Mouse (Mus musculus) forebrain, embryonic 16.5 days (tissue): ENCODE data around the gene Gna14. TPM values are rescaled to one million over a fixed set of nuclear protein-coding genes. Genes with fewer than 3 reads are reported as not detected.
A peak's percentile ranks its signal among the peaks of the same experiment; 100 is the strongest.

Source experiments
- ATAC-seq: fragments of 200-750 bp; cut with Nextera tagmentation; 2 replicates; pipeline ENCODE4 v1.8.0; 2017; ENCODE audit warnings: mild to moderate bottlenecking, moderate library complexity
- H3K27ac ChIP-seq: fragments of 300-500 bp; sonication (generic); 2 replicates; pipeline ENCODE4 v1.5.1; 2014; ENCODE audit warnings: low read length, control low read depth
- H3K27me3 ChIP-seq: fragments of 300-500 bp; sonication (generic); replicated peaks from 2 replicates; pipeline ENCODE4 v1.6.1; 2014; ENCODE audit warnings: low read length; ENCODE audit not compliant: control insufficient read depth, insufficient read depth
- H3K36me3 ChIP-seq: fragments of 300-500 bp; sonication (generic); 2 replicates; pipeline ENCODE4 v1.6.1; 2014; ENCODE audit not compliant: control insufficient read depth, insufficient read depth
- H3K4me1 ChIP-seq: fragments of 300-500 bp; sonication (generic); replicated peaks from 2 replicates; pipeline ENCODE4 v1.6.1; 2014; ENCODE audit warnings: low read length; ENCODE audit not compliant: control insufficient read depth, insufficient read depth
- H3K4me2 ChIP-seq: fragments of 300-500 bp; sonication (generic); 2 replicates; pipeline ENCODE4 v1.6.1; 2014; ENCODE audit warnings: mild to moderate bottlenecking, low read length, control low read depth
- H3K4me3 ChIP-seq: fragments of 300-500 bp; sonication (generic); replicated peaks from 2 replicates; pipeline ENCODE4 v1.5.1; 2014; ENCODE audit warnings: mild to moderate bottlenecking, low read length, control low read depth
- H3K9ac ChIP-seq: fragments of 300-500 bp; sonication (generic); replicated peaks from 2 replicates; pipeline ENCODE4 v1.6.1; 2014; ENCODE audit warnings: low read depth, low read length, control low read depth
- H3K9me3 ChIP-seq: fragments of 300-500 bp; sonication (generic); 2 replicates; pipeline ENCODE4 v1.6.1; 2016; ENCODE audit warnings: low read length; ENCODE audit not compliant: control insufficient read depth
- WGBS: fragments of 180-500 bp; shearing (Covaris S2); extraction: QIAGEN DNeasy Blood & Tissue Kit; methylation state at CpG from one replicate; pipeline ENCODE4 v1.1.7; 2014; 5-methylcytosine and 5-hydroxymethylcytosine counted together
- polyA plus RNA-seq: library from polyadenylated mRNA; unstranded; fragments of >200 nt; fragmentation: Nextera tagmentation; extraction: Ambion mirVana; gene quantifications from 2 replicates; pipeline ENCODE4 v1.2.1, GENCODE M21; 2015

Gna14 gene
- 1.1 and 1.3 TPM in 2 replicates for polyA plus RNA-seq

GRCm38 (mm10) chr19:16435531-16436231 is at the start of gene Gna14:
TSS of gene Gna14 (plus strand) at chr19:16435762.
- Histone ChIP-seq H3K4me3 (peak within 1 kb of the TSS; percentile 47), H3K4me1 (peaks cover 22% of the 10 kb centered on the region), H3K27ac (no peak within 1 kb of the TSS), H3K9ac (peak within 1 kb of the TSS; percentile 56), H3K4me2 (peak within 1 kb of the TSS; percentile 77), H3K9me3 (no peaks in the 10 kb centered on the region), H3K36me3 (no peaks in the 10 kb centered on the region), H3K27me3 (peaks cover 13% of the 10 kb centered on the region)
- peak; percentile 62 for ATAC-seq
- WGBS = under 1% methylated on average over 27 of the region's 27 CpGs

GRCm38 (mm10) chr19:16386514-16386913 is 49.0 kb upstream of the Gna14 start:
- 26% methylated on average over 6 of the region's 6 CpGs for WGBS
- H3K36me3 ChIP-seq = 0 out of 2 replicates have a peak, but pooled peaks cover 2% of the 10 kb centered on the region
- H3K27me3 ChIP-seq = no peaks in the 10 kb centered on the region
- no peak overlapping the region for H3K4me3 ChIP-seq
- no peak overlapping the region for H3K27ac ChIP-seq
- H3K4me1 ChIP-seq = peaks cover 21% of the 10 kb centered on the region
- H3K4me2 ChIP-seq = no peak overlapping the region
- H3K9ac ChIP-seq = no peak overlapping the region
- no peaks in the 10 kb centered on the region for H3K9me3 ChIP-seq
- peak; percentile 21; the same call in 1 of the 2 replicates for ATAC-seq

GRCm38 (mm10) chr19:16390192-16390795 is 45.3 kb upstream of the Gna14 start:
- H3K4me2 ChIP-seq = no peak overlapping the region
- no peaks in the 10 kb centered on the region for H3K27me3 ChIP-seq
- 0 out of 2 replicates have a peak, but pooled peaks cover 2% of the 10 kb centered on the region for H3K36me3 ChIP-seq
- WGBS = 83% methylated on average over 6 of the region's 6 CpGs
- H3K9me3 ChIP-seq = no peaks in the 10 kb centered on the region
- no peak overlapping the region for H3K27ac ChIP-seq
- no peak overlapping the region for H3K4me3 ChIP-seq
- H3K4me1 ChIP-seq = peaks cover 13% of the 10 kb centered on the region
- no peak overlapping the region for H3K9ac ChIP-seq
- ATAC-seq = no peak

GRCm38 (mm10) chr19:16394381-16394780 is 41.2 kb upstream of the Gna14 start:
- Histone ChIP-seq H3K4me3 (no peak overlapping the region), H3K4me2 (no peak overlapping the region), H3K36me3 (no peaks in the 10 kb centered on the region), H3K27ac (no peak overlapping the region), H3K9ac (no peak overlapping the region), H3K9me3 (no peaks in the 10 kb centered on the region), H3K27me3 (no peaks in the 10 kb centered on the region), H3K4me1 (no peaks in the 10 kb centered on the region)
- no peak for ATAC-seq
- 92% methylated on average over 5 of the region's 5 CpGs for WGBS

GRCm38 (mm10) chr19:16403101-16403500 is 32.5 kb upstream of the Gna14 start:
- H3K4me1 ChIP-seq = no peaks in the 10 kb centered on the region
- H3K27me3 ChIP-seq = no peaks in the 10 kb centered on the region
- H3K9ac ChIP-seq = no peak overlapping the region
- H3K4me3 ChIP-seq = no peak overlapping the region
- no peaks in the 10 kb centered on the region for H3K9me3 ChIP-seq
- H3K4me2 ChIP-seq = no peak overlapping the region
- H3K27ac ChIP-seq = no peak overlapping the region
- WGBS = 90% methylated on average over 6 of the region's 6 CpGs
- H3K36me3 ChIP-seq = no peaks in the 10 kb centered on the region
- ATAC-seq = no peak

GRCm38 (mm10) chr19:16407727-16408126 is 27.8 kb upstream of the Gna14 start:
- no peak overlapping the region for H3K4me2 ChIP-seq
- no peaks in the 10 kb centered on the region for H3K36me3 ChIP-seq
- WGBS = 79% methylated on average over 1 of the region's 1 CpGs
- no peak overlapping the region for H3K9ac ChIP-seq
- no peak overlapping the region for H3K4me3 ChIP-seq
- H3K4me1 ChIP-seq = no peaks in the 10 kb centered on the region
- ATAC-seq = no peak
- no peaks in the 10 kb centered on the region for H3K27me3 ChIP-seq
- no peaks in the 10 kb centered on the region for H3K9me3 ChIP-seq
- H3K27ac ChIP-seq = no peak overlapping the region

- Histone ChIP-seq H3K9me3 (no peaks in the 10 kb centered on the region), H3K36me3 (no peaks in the 10 kb centered on the region), H3K4me1 (no peaks in the 10 kb centered on the region), H3K27me3 (no peaks in the 10 kb centered on the region), H3K4me3 (no peak overlapping the region), H3K4me2 (no peak overlapping the region), H3K27ac (no peak overlapping the region), H3K9ac (no peak overlapping the region)
- ATAC-seq = no peak
Observed at GRCm38 (mm10) chr19:16411302-16411701, 24.3 kb upstream of the Gna14 start.

- ATAC-seq = no peak
- no peaks in the 10 kb centered on the region for H3K27me3 ChIP-seq
- 97% methylated on average over 5 of the region's 5 CpGs for WGBS
- H3K27ac ChIP-seq = no peak overlapping the region
- H3K9me3 ChIP-seq = no peaks in the 10 kb centered on the region
- H3K4me3 ChIP-seq = no peak overlapping the region
- no peaks in the 10 kb centered on the region for H3K36me3 ChIP-seq
- H3K9ac ChIP-seq = no peak overlapping the region
- H3K4me1 ChIP-seq = no peaks in the 10 kb centered on the region
- no peak overlapping the region for H3K4me2 ChIP-seq
Observed at GRCm38 (mm10) chr19:16418086-16418663, 17.4 kb upstream of the Gna14 start.

GRCm38 (mm10) chr19:16425596-16425995 is 10.0 kb upstream of the Gna14 start:
- no peaks in the 10 kb centered on the region for H3K4me1 ChIP-seq
- no peaks in the 10 kb centered on the region for H3K27me3 ChIP-seq
- peaks cover 5% of the 10 kb centered on the region for H3K9me3 ChIP-seq
- no peak for ATAC-seq
- WGBS = 86% methylated on average over 2 of the region's 2 CpGs
- no peak overlapping the region for H3K4me2 ChIP-seq
- no peaks in the 10 kb centered on the region; the same call in 1 of the 2 replicates for H3K36me3 ChIP-seq
- no peak overlapping the region for H3K27ac ChIP-seq
- H3K9ac ChIP-seq = no peak overlapping the region
- no peak overlapping the region for H3K4me3 ChIP-seq
